Mouse (Mus musculus) myocyte (in vitro differentiated cells): ENCODE results near the gene Lyg1.

Source experiments
- MAX ChIP-seq: IDR thresholded peaks from one replicate; pipeline ENCODE4 v1.6.1; 2011; ENCODE audit warnings: low read depth, mild to moderate bottlenecking, control low read depth
- POLR2A ChIP-seq: IDR thresholded peaks from one replicate; pipeline ENCODE4 v1.6.1; 2011; ENCODE audit warnings: low read depth, mild to moderate bottlenecking, control low read depth, moderate library complexity; ENCODE audit not compliant: insufficient read length
- SRF ChIP-seq: IDR thresholded peaks from one replicate; pipeline ENCODE4 v1.6.1; 2011; ENCODE audit warnings: low read depth; ENCODE audit not compliant: control insufficient read depth, insufficient read length

DNA sequence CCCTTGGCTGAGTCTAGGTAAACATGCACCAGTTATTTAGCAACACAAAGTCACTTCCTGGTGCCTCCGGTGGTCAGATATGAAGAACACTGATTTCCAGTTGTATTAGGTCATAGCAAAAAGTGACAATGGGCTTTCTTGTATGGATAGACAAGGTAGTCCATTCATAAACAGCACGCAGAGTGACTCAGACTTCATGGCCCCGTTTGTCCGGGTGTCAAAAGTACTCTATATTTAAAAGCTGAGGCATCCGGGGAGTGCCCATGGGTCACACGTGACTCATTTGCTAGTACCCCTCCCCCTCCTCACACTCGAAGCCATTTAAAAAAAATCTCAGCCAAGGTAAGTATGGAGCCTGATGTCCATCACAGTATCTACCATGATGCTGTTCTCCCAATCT is 2.8 kb downstream of the Lyg1 start:
- TF ChIP-seq SRF (no peak), POLR2A (no peak), MAX (no peak)
